Mouse (Mus musculus) forebrain, postnatal 0 days (tissue): ENCODE data around the gene Rhob. TPM values are rescaled to one million over a fixed set of nuclear protein-coding genes. Genes with fewer than 3 reads are reported as not detected.

ENCODE experiments used
- ATAC-seq: fragments of 200-750 bp; cut with Nextera tagmentation; 2 replicates; pipeline ENCODE4 v1.8.0; 2017; ENCODE audit warnings: mild to moderate bottlenecking, moderate library complexity
- DNase-seq: peaks from one replicate; pipeline ENCODE4 v3.0.0-alpha.2; 2015
- H3K27ac ChIP-seq: fragments of 300-500 bp; sonication (generic); 2 replicates; pipeline ENCODE4 v1.5.1; 2014; ENCODE audit warnings: low read depth, mild to moderate bottlenecking, antibody characterized with exemption, low read length, moderate library complexity, mixed read lengths
- H3K27me3 ChIP-seq: fragments of 300-500 bp; sonication (generic); 2 replicates; pipeline ENCODE4 v1.6.1; 2014; ENCODE audit warnings: mild to moderate bottlenecking, low read length, mixed read lengths; ENCODE audit not compliant: insufficient read depth
- H3K36me3 ChIP-seq: fragments of 300-500 bp; sonication (generic); 2 replicates; pipeline ENCODE4 v1.6.1; 2014; ENCODE audit warnings: mild to moderate bottlenecking, moderate library complexity; ENCODE audit not compliant: insufficient read depth
- H3K4me1 ChIP-seq: fragments of 300-500 bp; sonication (generic); 2 replicates; pipeline ENCODE4 v1.6.1; 2014; ENCODE audit warnings: antibody characterized with exemption; ENCODE audit not compliant: insufficient read depth
- H3K4me2 ChIP-seq: fragments of 300-500 bp; sonication (generic); 2 replicates; pipeline ENCODE4 v1.6.1; 2014; ENCODE audit warnings: low read depth, mild to moderate bottlenecking, moderate library complexity
- H3K4me3 ChIP-seq: fragments of 300-500 bp; sonication (generic); 2 replicates; pipeline ENCODE4 v1.5.1; 2014; ENCODE audit warnings: low read depth, low read length, mixed read lengths
- H3K9ac ChIP-seq: fragments of 300-500 bp; sonication (generic); 2 replicates; pipeline ENCODE4 v1.6.1; 2014; ENCODE audit warnings: mild to moderate bottlenecking
- H3K9me3 ChIP-seq: fragments of 300-500 bp; sonication (generic); 2 replicates; pipeline ENCODE4 v1.6.1; 2016; ENCODE audit warnings: low read length
- CTCF ChIP-seq: sonication (generic); IDR thresholded peaks from 2 replicates; pipeline ENCODE4 v1.5.1; 2016; ENCODE audit warnings: antibody characterized with exemption, control low read depth, low read depth
- WGBS: fragments of 180-500 bp; shearing (Covaris S2); extraction: QIAGEN DNeasy Blood & Tissue Kit; methylation state at CpG from one replicate; pipeline ENCODE4 v1.1.7; 2014; 5-methylcytosine and 5-hydroxymethylcytosine counted together
- polyA plus RNA-seq: library from polyadenylated mRNA; unstranded; fragments of >200 nt; fragmentation: Nextera tagmentation; extraction: Ambion mirVana; gene quantifications from 2 replicates; pipeline ENCODE4 v1.2.1, GENCODE M21; 2015
- total RNA-seq: library from RNA; depleted of rRNA; stranded (reverse); fragments of >200 nt; gene quantifications from 2 replicates; pipeline ENCODE4 v1.2.3, GENCODE M21; 2014

Gene Rhob
- total and polyA plus RNA-seq, 2 experiments from 2014 or later: 78.9 to 289 TPM

- Histone ChIP-seq H3K4me2 (peak overlapping the region; percentile 89), H3K9ac (peak overlapping the region; percentile 100), H3K4me3 (peak overlapping the region; percentile 94), H3K27ac (peak overlapping the region; percentile 100), H3K9me3 (no peaks in the 10 kb centered on the region), H3K4me1 (peaks cover 24% of the 10 kb centered on the region), H3K27me3 (no peaks in the 10 kb centered on the region), H3K36me3 (no peaks in the 10 kb centered on the region)
- TF ChIP-seq CTCF: no peak
- peak; percentile 7 for DNase-seq
- ATAC-seq: no peak
- 1% methylated on average over 8 of the region's 8 CpGs for WGBS
Measured at GRCm38 (mm10) chr12:8498148-8498571, 1.6 kb downstream of the Rhob start.

DNA sequence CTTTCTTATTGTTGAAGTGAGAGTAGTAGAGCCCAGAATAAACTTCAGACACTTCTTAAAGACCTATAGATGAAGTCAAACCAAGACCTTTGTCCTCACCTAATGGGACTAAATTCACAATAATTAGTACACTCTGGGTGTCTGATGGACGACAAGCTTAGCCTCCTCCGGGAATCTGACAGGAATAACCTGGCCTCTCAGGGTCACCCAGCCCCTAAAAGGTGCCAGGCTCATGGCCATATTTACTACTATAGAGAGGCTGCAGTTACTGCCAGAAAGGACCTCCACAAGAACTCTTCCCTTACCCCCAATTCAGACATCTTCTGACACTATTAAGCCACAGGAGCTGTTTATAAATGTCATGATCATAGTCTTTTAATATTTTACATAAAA, 2.5 kb downstream of the Rhob start:
- Histone ChIP-seq H3K4me2 (peak overlapping the region; percentile 89), H3K36me3 (no peaks in the 10 kb centered on the region), H3K4me3 (peak overlapping the region; percentile 94), H3K27ac (no peak overlapping the region), H3K9ac (peak overlapping the region; percentile 100; the same call in 1 of the 2 replicates), H3K27me3 (no peaks in the 10 kb centered on the region), H3K9me3 (no peaks in the 10 kb centered on the region), H3K4me1 (peaks cover 24% of the 10 kb centered on the region)
- no peak for ATAC-seq
- no peak for TF ChIP-seq CTCF
- WGBS: 14% methylated on average over 2 of the region's 2 CpGs
- DNase-seq: no peak

DNA sequence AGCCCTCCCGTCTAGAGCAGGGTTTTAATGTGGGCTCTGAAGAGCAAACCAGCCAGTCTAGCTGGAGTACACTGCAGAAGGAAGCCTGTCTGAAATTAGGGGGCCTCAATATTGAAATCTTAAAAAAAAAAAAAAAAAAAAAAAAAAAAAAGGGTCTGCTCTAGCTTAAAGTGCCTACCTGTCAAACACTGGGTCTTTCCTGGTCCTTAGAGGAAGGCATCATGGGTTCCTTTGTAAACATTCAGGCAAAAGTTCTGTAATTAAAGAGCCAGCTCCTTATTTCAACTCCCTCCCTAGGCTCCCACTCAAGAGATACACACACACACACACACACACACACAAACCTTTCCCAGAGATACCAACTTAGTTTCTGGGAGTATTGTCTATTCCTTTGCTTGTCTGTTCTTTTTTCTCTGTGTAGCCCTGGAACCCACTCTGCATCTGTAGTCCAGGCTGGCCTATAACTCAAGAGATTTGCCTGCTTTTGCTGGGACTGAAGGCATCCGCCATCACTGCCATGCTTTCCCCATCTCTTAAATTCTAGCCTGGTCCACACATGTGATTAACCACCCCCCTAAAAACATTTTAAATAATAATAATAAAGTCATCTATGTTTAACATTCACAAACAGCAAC, 3.0 kb downstream of the Rhob start:
- ATAC-seq: no peak
- WGBS: 37% methylated on average over 2 of the region's 2 CpGs
- H3K9me3 ChIP-seq: no peaks in the 10 kb centered on the region
- H3K4me2 ChIP-seq: peak overlapping the region; percentile 89
- H3K9ac ChIP-seq: peak overlapping the region; percentile 100; the same call in 1 of the 2 replicates
- H3K27ac ChIP-seq: peak overlapping the region; percentile 35
- H3K4me3 ChIP-seq: peak overlapping the region; percentile 94
- no peak for TF ChIP-seq CTCF
- H3K36me3 ChIP-seq: no peaks in the 10 kb centered on the region
- H3K27me3 ChIP-seq: no peaks in the 10 kb centered on the region
- peaks cover 24% of the 10 kb centered on the region for H3K4me1 ChIP-seq
- no peak for DNase-seq

- 23% methylated on average over 15 of the region's 15 CpGs for WGBS
Measured at GRCm38 (mm10) chr12:8495881-8496678, 3.7 kb downstream of the Rhob start.

DNA sequence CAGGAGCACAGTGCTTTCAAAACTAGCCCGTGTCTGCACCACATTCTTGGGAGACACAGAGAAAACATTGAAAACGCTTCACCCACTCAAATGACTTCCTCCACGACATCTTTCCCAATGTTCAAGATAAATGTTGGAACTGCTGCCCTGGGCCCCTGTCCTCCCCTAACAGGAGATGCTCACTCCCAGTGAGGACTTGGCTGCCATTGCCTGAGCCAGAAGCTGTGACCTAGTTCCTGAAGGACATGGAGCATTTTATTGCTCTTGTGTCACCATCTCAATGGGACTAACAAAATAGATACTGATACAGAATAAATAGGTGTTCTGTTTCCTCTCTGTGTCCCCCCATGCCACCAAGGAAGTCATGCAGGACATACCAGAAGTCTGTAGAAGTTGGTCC, 5.1 kb downstream of the Rhob start:
- Histone ChIP-seq H3K36me3 (no peaks in the 10 kb centered on the region), H3K9me3 (no peaks in the 10 kb centered on the region), H3K27ac (no peak overlapping the region), H3K4me1 (peaks cover 13% of the 10 kb centered on the region; the same call in 1 of the 2 replicates), H3K27me3 (no peaks in the 10 kb centered on the region), H3K9ac (no peak overlapping the region), H3K4me2 (no peak overlapping the region), H3K4me3 (no peak overlapping the region)
- DNase-seq: no peak
- WGBS: 89% methylated on average over 3 of the region's 3 CpGs
- no peak for TF ChIP-seq CTCF
- ATAC-seq: no peak

More at GRCm38 (mm10) chr12:8495881-8496678, 3.7 kb downstream of the Rhob start:
- Histone ChIP-seq H3K9me3 (no peaks in the 10 kb centered on the region), H3K4me1 (peaks cover 21% of the 10 kb centered on the region), H3K27ac (peak overlapping the region; percentile 46), H3K4me3 (peak overlapping the region; percentile 94), H3K9ac (peak overlapping the region; percentile 22; the same call in 1 of the 2 replicates), H3K27me3 (no peaks in the 10 kb centered on the region), H3K4me2 (peak overlapping the region; percentile 89), H3K36me3 (no peaks in the 10 kb centered on the region)
- ATAC-seq (no peak), DNase-seq (peak; percentile 44)
- no peak for TF ChIP-seq CTCF

GRCm38 (mm10) chr12:8493386-8493785, 6.4 kb downstream of the Rhob start:
- Histone ChIP-seq H3K4me2 (no peak overlapping the region), H3K9me3 (no peaks in the 10 kb centered on the region), H3K27ac (no peak overlapping the region), H3K4me3 (no peak overlapping the region), H3K27me3 (no peaks in the 10 kb centered on the region), H3K36me3 (no peaks in the 10 kb centered on the region), H3K9ac (no peak overlapping the region), H3K4me1 (peaks cover 13% of the 10 kb centered on the region; the same call in 1 of the 2 replicates)
- no peak for DNase-seq
- WGBS: 57% methylated on average over 3 of the region's 3 CpGs
- ATAC-seq: no peak
- no peak for TF ChIP-seq CTCF

DNA sequence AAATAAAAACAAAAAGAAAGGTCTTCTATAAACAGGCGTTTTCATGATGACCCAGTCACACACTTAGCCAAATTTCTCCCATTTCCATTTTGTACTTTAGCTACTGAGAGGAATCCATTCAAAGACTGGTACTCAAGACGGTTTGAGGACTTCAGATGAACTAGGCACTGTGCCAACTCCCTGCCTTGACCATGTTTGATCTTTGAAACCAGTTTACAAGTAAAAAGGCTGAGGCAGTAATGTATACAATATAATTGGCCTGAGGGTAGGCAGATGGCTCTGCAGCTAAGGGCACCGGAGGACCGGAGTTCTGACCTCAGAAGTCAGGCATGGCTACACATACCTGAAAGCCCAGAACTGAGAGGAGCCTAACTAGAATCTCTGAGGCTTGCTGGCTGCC, 10.7 kb downstream of the Rhob start:
- DNase-seq (no peak), ATAC-seq (no peak)
- H3K36me3 ChIP-seq: no peaks in the 10 kb centered on the region
- H3K4me2 ChIP-seq: no peak overlapping the region
- no peak overlapping the region for H3K4me3 ChIP-seq
- H3K27me3 ChIP-seq: no peaks in the 10 kb centered on the region
- no peak for TF ChIP-seq CTCF
- no peak overlapping the region for H3K27ac ChIP-seq
- H3K9ac ChIP-seq: no peak overlapping the region
- H3K4me1 ChIP-seq: no peaks in the 10 kb centered on the region
- no peaks in the 10 kb centered on the region for H3K9me3 ChIP-seq
- 30% methylated on average over 4 of the region's 4 CpGs for WGBS
